Mouse (Mus musculus) lung, postnatal 0 days (tissue): ENCODE data around the gene Spib. TPM values are rescaled to one million over a fixed set of nuclear protein-coding genes. Genes with fewer than 3 reads are reported as not detected.

Source experiments
- ATAC-seq: fragments of 200-750 bp; cut with Nextera tagmentation; 2 replicates; pipeline ENCODE4 v1.8.0; 2017; ENCODE audit warnings: moderate library complexity
- DNase-seq: peaks from one replicate; pipeline ENCODE4 v3.0.0-alpha.2; 2016; ENCODE audit warnings: low spot score
- H3K27ac ChIP-seq: fragments of 300-500 bp; sonication (generic); 2 replicates; pipeline ENCODE4 v1.5.1; 2014; ENCODE audit warnings: antibody characterized with exemption, mild to moderate bottlenecking, low read length, mixed read lengths
- H3K27me3 ChIP-seq: fragments of 300-500 bp; sonication (generic); replicated peaks from 2 replicates; pipeline ENCODE4 v1.6.1; 2014; ENCODE audit warnings: low read length, mixed read lengths; ENCODE audit not compliant: insufficient read depth
- H3K36me3 ChIP-seq: fragments of 300-500 bp; sonication (generic); 2 replicates; pipeline ENCODE4 v1.6.1; 2014; ENCODE audit warnings: low read length, mixed read lengths; ENCODE audit not compliant: insufficient read depth
- H3K4me1 ChIP-seq: fragments of 300-500 bp; sonication (generic); 2 replicates; pipeline ENCODE4 v1.6.1; 2014; ENCODE audit warnings: antibody characterized with exemption, low read depth, low read length, mixed read lengths; ENCODE audit not compliant: insufficient read depth
- H3K4me2 ChIP-seq: fragments of 300-500 bp; sonication (generic); replicated peaks from 2 replicates; pipeline ENCODE4 v1.6.1; 2014; ENCODE audit warnings: low read depth, mild to moderate bottlenecking, low read length, moderate library complexity, mixed read lengths
- H3K4me3 ChIP-seq: fragments of 300-500 bp; sonication (generic); 2 replicates; pipeline ENCODE4 v1.5.1; 2014; ENCODE audit warnings: low read depth, low read length
- H3K9ac ChIP-seq: fragments of 300-500 bp; sonication (generic); replicated peaks from 2 replicates; pipeline ENCODE4 v1.6.1; 2014; ENCODE audit warnings: low read depth, mild to moderate bottlenecking
- H3K9me3 ChIP-seq: fragments of 300-500 bp; sonication (generic); 2 replicates; pipeline ENCODE4 v1.6.1; 2016; ENCODE audit warnings: low read length, mixed read lengths
- CTCF ChIP-seq: IDR thresholded peaks from 2 replicates; pipeline ENCODE4 v1.5.1; 2016; ENCODE audit warnings: antibody characterized with exemption, mild to moderate bottlenecking
- EP300 ChIP-seq: IDR thresholded peaks from 2 replicates; pipeline ENCODE4 v1.6.1; 2016; ENCODE audit warnings: antibody characterized with exemption, mild to moderate bottlenecking, control low read depth
- WGBS: fragments of 180-500 bp; shearing (Covaris S2); extraction: QIAGEN DNeasy Blood & Tissue Kit; methylation state at CpG from one replicate; pipeline ENCODE4 v1.1.7; 2014; 5-methylcytosine and 5-hydroxymethylcytosine counted together
- polyA plus RNA-seq: library from polyadenylated mRNA; unstranded; fragments of >200 nt; fragmentation: Nextera tagmentation; extraction: Ambion mirVana; gene quantifications from 2 replicates; pipeline ENCODE4 v1.2.1, GENCODE M21; 2015

Spib gene
- polyA plus RNA-seq, 1 experiment from 2014 or later: 0.72 TPM

- DNase-seq (peak; percentile 69), ATAC-seq (peak; percentile 67)
Measured at GRCm38 (mm10) chr7:44501563-44502115, 30.2 kb downstream of the Spib start.

GRCm38 (mm10) chr7:44500046-44500445 lies 31.8 kb downstream of the Spib start:
- DNase-seq (no peak), ATAC-seq (no peak)
- no peak overlapping the region for H3K27ac ChIP-seq
- H3K9ac ChIP-seq: no peak overlapping the region
- WGBS: 58% methylated on average over 17 of the region's 20 CpGs
- H3K27me3 ChIP-seq: no peaks in the 10 kb centered on the region
- no peaks in the 10 kb centered on the region for H3K36me3 ChIP-seq
- H3K9me3 ChIP-seq: no peaks in the 10 kb centered on the region
- peaks cover 10% of the 10 kb centered on the region; the same call in 1 of the 2 replicates for H3K4me1 ChIP-seq
- no peak overlapping the region for H3K4me3 ChIP-seq
- H3K4me2 ChIP-seq: no peak overlapping the region
- TF ChIP-seq CTCF (no peak), EP300 (no peak)

More at GRCm38 (mm10) chr7:44501563-44502115, 30.2 kb downstream of the Spib start:
- no peaks in the 10 kb centered on the region for H3K27me3 ChIP-seq
- H3K4me1 ChIP-seq: peaks cover 4% of the 10 kb centered on the region; the same call in 1 of the 2 replicates
- TF ChIP-seq CTCF (peak; percentile 79), EP300 (no peak)
- 30% methylated on average over 5 of the region's 5 CpGs for WGBS
- no peak overlapping the region for H3K4me3 ChIP-seq
- H3K4me2 ChIP-seq: no peak overlapping the region
- H3K9ac ChIP-seq: no peak overlapping the region
- no peak overlapping the region for H3K27ac ChIP-seq
- no peaks in the 10 kb centered on the region for H3K36me3 ChIP-seq
- H3K9me3 ChIP-seq: no peaks in the 10 kb centered on the region

- WGBS: 69% methylated on average over 1 of the region's 1 CpGs
- H3K9ac ChIP-seq: no peak overlapping the region
- H3K4me2 ChIP-seq: no peak overlapping the region
- H3K4me1 ChIP-seq: peaks cover 10% of the 10 kb centered on the region; the same call in 1 of the 2 replicates
- H3K27me3 ChIP-seq: no peaks in the 10 kb centered on the region
- TF ChIP-seq CTCF (no peak), EP300 (no peak)
- no peaks in the 10 kb centered on the region for H3K36me3 ChIP-seq
- H3K9me3 ChIP-seq: no peaks in the 10 kb centered on the region
- DNase-seq: no peak
- no peak overlapping the region for H3K4me3 ChIP-seq
- no peak for ATAC-seq
- no peak overlapping the region for H3K27ac ChIP-seq
Measured at GRCm38 (mm10) chr7:44498922-44499321, 32.9 kb downstream of the Spib start.

GRCm38 (mm10) chr7:44497361-44498055 lies 34.4 kb downstream of the Spib start:
- peak overlapping the region; percentile 86; the same call in 1 of the 2 replicates for H3K4me2 ChIP-seq
- no peaks in the 10 kb centered on the region for H3K36me3 ChIP-seq
- H3K4me3 ChIP-seq: no peak overlapping the region
- DNase-seq (no peak), ATAC-seq (no peak)
- WGBS: 72% methylated on average over 10 of the region's 10 CpGs
- no peak overlapping the region for H3K27ac ChIP-seq
- no peak for TF ChIP-seq EP300
- no peak for TF ChIP-seq CTCF
- no peak overlapping the region for H3K9ac ChIP-seq
- peaks cover 10% of the 10 kb centered on the region; the same call in 1 of the 2 replicates for H3K4me1 ChIP-seq
- no peaks in the 10 kb centered on the region for H3K9me3 ChIP-seq
- H3K27me3 ChIP-seq: no peaks in the 10 kb centered on the region

- H3K4me3 ChIP-seq: peak overlapping the region; percentile 76
- TF ChIP-seq EP300 (no peak), CTCF (peak; percentile 28; the same call in 1 of the 2 replicates)
- no peaks in the 10 kb centered on the region for H3K36me3 ChIP-seq
- ATAC-seq (no peak), DNase-seq (no peak)
- H3K9me3 ChIP-seq: no peaks in the 10 kb centered on the region
- H3K27me3 ChIP-seq: no peaks in the 10 kb centered on the region
- peak overlapping the region; percentile 88 for H3K27ac ChIP-seq
- WGBS: 0% methylated on average over 26 of the region's 26 CpGs
- peaks cover 10% of the 10 kb centered on the region; the same call in 1 of the 2 replicates for H3K4me1 ChIP-seq
- H3K9ac ChIP-seq: peak overlapping the region; percentile 42; the same call in 1 of the 2 replicates
- peak overlapping the region; percentile 86 for H3K4me2 ChIP-seq
Measured at GRCm38 (mm10) chr7:44496771-44497109, 35.1 kb downstream of the Spib start.

- Histone ChIP-seq H3K4me1 (peaks cover 10% of the 10 kb centered on the region; the same call in 1 of the 2 replicates), H3K9ac (peak within 1 kb of the TSS; percentile 77), H3K36me3 (0 out of 2 replicates have a peak, but pooled peaks cover 1% of the 10 kb centered on the region), H3K9me3 (no peaks in the 10 kb centered on the region), H3K27me3 (no peaks in the 10 kb centered on the region), H3K27ac (peak within 1 kb of the TSS; percentile 88), H3K4me3 (peak within 1 kb of the TSS; percentile 76), H3K4me2 (peak within 1 kb of the TSS; percentile 86)
- TF ChIP-seq EP300 (no peak), CTCF (peak; percentile 35)
- WGBS: 3% methylated on average over 47 of the region's 58 CpGs
- ATAC-seq (peak; percentile 96), DNase-seq (peak; percentile 98)
Measured at GRCm38 (mm10) chr7:44495992-44496770, 35.7 kb downstream of the Spib start, which contains the start of the genes Emc10 and Fam71e1. Gene Emc10 (minus strand): TSS chr7:44496529. Gene Fam71e1 (plus strand): TSS chr7:44496581.
